Mouse (Mus musculus) lung, adult 2 months (tissue): ENCODE data around the gene Zfp638.

Experiments
- CTCF ChIP-seq: fragments of 200-500 bp; IDR thresholded peaks from 2 replicates; pipeline ENCODE4 v1.5.1; 2011; ENCODE audit warnings: mild to moderate bottlenecking, low read length, control low read depth; ENCODE audit not compliant: insufficient read depth
- POLR2A ChIP-seq: fragments of 200-500 bp; IDR thresholded peaks from 2 replicates; pipeline ENCODE4 v1.6.1; 2011; ENCODE audit warnings: low read depth, mild to moderate bottlenecking, control low read depth, low read length, borderline replicate concordance; ENCODE audit errors: extremely low read depth

- TF ChIP-seq POLR2A, result no peak
- TF ChIP-seq CTCF, result no peak
These were observed 32.2 kb downstream of the Zfp638 start for GRCm38 (mm10) chr6:83899142-83899541.
